Mouse (Mus musculus) kidney, adult 18-20 months (tissue): ENCODE results near the gene Tdrd9.
"Not testable (repeated sequence)": the region's sequence is repeated elsewhere in the genome, so short reads cannot be mapped to it uniquely, and the experiment has no call there.

ENCODE experiments used
- DNase-seq: peaks from one replicate; pipeline ENCODE4 v3.0.0; 2021

Gene Tdrd9

GRCm38 (mm10) chr12:111971231-111971686, at the start of gene Tdrd9:
Gene Tdrd9, plus strand, starts transcription at chr12:111971559.
- no peak for DNase-seq

- no peak for DNase-seq
Measured at GRCm38 (mm10) chr12:111923117-111923516, 48.2 kb upstream of the Tdrd9 start.

GRCm38 (mm10) chr12:111927338-111927737, 44.0 kb upstream of the Tdrd9 start:
- DNase-seq = no peak

GRCm38 (mm10) chr12:111928411-111928966, 42.9 kb upstream of the Tdrd9 start:
- DNase-seq = no peak

- no peak for DNase-seq
Measured at GRCm38 (mm10) chr12:111931411-111932025, 39.8 kb upstream of the Tdrd9 start.

- no peak for DNase-seq
Measured at GRCm38 (mm10) chr12:111932513-111932912, 38.8 kb upstream of the Tdrd9 start.

- peak; percentile 73 for DNase-seq
Measured at GRCm38 (mm10) chr12:111933032-111933704, 38.2 kb upstream of the Tdrd9 start.

- no peak for DNase-seq
Measured at GRCm38 (mm10) chr12:111933971-111934370, 37.4 kb upstream of the Tdrd9 start.

- peak; percentile 92 for DNase-seq
Measured at GRCm38 (mm10) chr12:111936706-111937550, 34.4 kb upstream of the Tdrd9 start.

GRCm38 (mm10) chr12:111938623-111939177, 32.7 kb upstream of the Tdrd9 start:
- no peak for DNase-seq

GRCm38 (mm10) chr12:111943421-111944064, 27.8 kb upstream of the Tdrd9 start:
- DNase-seq = no peak

- not testable (repeated sequence) for DNase-seq
Measured at GRCm38 (mm10) chr12:111944065-111944987, 27.0 kb upstream of the Tdrd9 start.

- DNase-seq = peak; percentile 32
Measured at GRCm38 (mm10) chr12:111945115-111945514, 26.2 kb upstream of the Tdrd9 start.

GRCm38 (mm10) chr12:111945765-111946655, 25.3 kb upstream of the Tdrd9 start:
- DNase-seq = not testable (repeated sequence)

GRCm38 (mm10) chr12:111946716-111947115, 24.6 kb upstream of the Tdrd9 start:
- DNase-seq = peak; percentile 71

GRCm38 (mm10) chr12:111950486-111950885, 20.9 kb upstream of the Tdrd9 start:
- DNase-seq = no peak

- DNase-seq = no peak
Measured at GRCm38 (mm10) chr12:111951701-111952100, 19.7 kb upstream of the Tdrd9 start.

- DNase-seq = no peak
Measured at GRCm38 (mm10) chr12:111956173-111956572, 15.2 kb upstream of the Tdrd9 start.

- DNase-seq = peak; percentile 82
Measured at GRCm38 (mm10) chr12:111958101-111958865, 13.1 kb upstream of the Tdrd9 start.
